9 mouse cellular contexts compared by ENCODE assay signal in the genomic region with DNA sequence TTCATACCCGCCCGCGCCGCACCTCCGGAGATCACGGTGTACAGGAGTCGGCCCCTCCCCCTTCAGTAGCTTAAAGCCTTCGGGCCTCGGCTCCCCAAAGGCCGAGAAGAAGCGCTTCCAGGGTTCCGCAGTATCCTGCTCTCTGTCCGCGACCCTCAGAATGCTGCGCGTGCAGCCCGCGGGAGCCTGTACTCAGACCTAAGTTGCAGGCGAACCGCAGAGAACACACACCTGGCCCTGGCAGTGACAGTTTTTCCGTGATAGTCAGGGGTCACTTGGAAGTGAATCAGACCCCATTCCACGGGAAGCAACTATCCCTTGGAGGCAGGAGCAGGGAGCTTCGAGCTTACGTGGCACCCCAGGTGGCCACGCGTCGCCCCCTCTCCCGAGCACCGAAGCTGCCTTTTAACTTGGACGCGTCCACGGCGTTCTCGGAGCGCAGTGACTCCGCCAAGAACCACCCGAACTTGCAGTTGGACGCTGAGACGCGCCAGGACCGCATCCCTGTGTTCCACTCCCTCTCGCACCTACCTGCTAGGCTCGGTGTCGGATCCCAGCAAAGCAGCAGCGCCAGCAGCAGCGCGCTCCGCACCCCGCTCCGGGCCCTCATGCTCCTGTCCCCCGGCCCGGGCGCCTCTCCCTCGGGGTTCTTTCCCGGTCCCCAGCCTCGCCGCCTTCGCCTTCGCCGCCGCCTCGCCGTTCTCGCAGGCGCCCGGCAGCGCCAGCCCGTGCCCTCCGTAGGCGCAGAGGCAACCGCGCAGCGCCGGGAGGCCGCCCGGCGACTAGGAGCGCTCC. TPM values are rescaled to one million over a fixed set of nuclear protein-coding genes. Genes with fewer than 3 reads are reported as not detected.
A peak's percentile ranks its signal among the peaks of the same experiment; 100 is the strongest.
DNase-seq lines count a peak whose midpoint lies in the region; ATAC-seq and TF ChIP-seq lines count a peak whose summit lies in the region.
"Had no signal": no experiment of that assay in that cellular context is flagged by ENCODE, and none has a peak within 500 bp of the region (broad histone marks: within the 10 kb centered on the region; RNA-seq: fewer than 3 reads in every experiment).

No protein-coding gene starts in this region.

- intact Hi-C loops in left cerebral cortex, postnatal 10 days (cut with DNase I): no loop called here
- intact Hi-C loops in gastrocnemius, postnatal 36 days (cut with DNase I): no loop called here

- DNase-seq in liver, adult 2 months (ENCODE audit: extremely low read depth, low read depth, low spot score): peak; percentile 26
- no peak for DNase-seq in liver
- DNase-seq in cerebellum, adult 18-20 months: peak; percentile 69 to 70
- DNase-seq in limb, embryonic 11.5 days (ENCODE audit: low spot score): peak; percentile 62
- DNase-seq in left cerebral cortex, postnatal 10 days (ENCODE audit: extremely low spot score in 1 of 2, low spot score in 2 of 2): no peak
- no peak for DNase-seq in gastrocnemius, postnatal 36 days

- peak overlapping the region; percentile 59 for H3K4me3 ChIP-seq in liver, adult 2 months (ENCODE audit: insufficient read depth, low read depth, low read length)
- H3K4me3 ChIP-seq in heart, embryonic 13.5 days: peak overlapping the region; percentile 75
- H3K4me3 ChIP-seq in limb, embryonic 11.5 days (ENCODE audit: low read depth, low read length): peak overlapping the region; percentile 86
- H3K4me3 ChIP-seq in small intestine, adult 2 months (ENCODE audit: low read depth, low read length): peak overlapping the region; percentile 74

- H3K27ac ChIP-seq in liver, adult 2 months (replicated peaks; ENCODE audit: insufficient read depth, low read depth, low read length): peak overlapping the region; percentile 28
- H3K27ac ChIP-seq in heart, embryonic 13.5 days (replicated peaks): peak overlapping the region; percentile 95
- peak overlapping the region; percentile 84 for H3K27ac ChIP-seq in limb, embryonic 11.5 days (replicated peaks; ENCODE audit: low read depth, low read length)
- H3K27ac ChIP-seq in small intestine, adult 2 months (ENCODE audit: insufficient read depth, low read depth, low read length): peak overlapping the region; percentile 79

- peak overlapping the region; percentile 75 for H3K4me2 ChIP-seq in heart, embryonic 13.5 days
- H3K4me2 ChIP-seq in limb, embryonic 11.5 days (ENCODE audit: low read depth, severe bottlenecking): peak overlapping the region; percentile 88

- peak; percentile 9; the same call in 1 of the 2 replicates for TF ChIP-seq CTCF in liver, adult 2 months (IDR thresholded peaks at IDR 0.05; ENCODE audit: low read depth, low read length)
- TF ChIP-seq CTCF in small intestine, adult 2 months (IDR thresholded peaks at IDR 0.05; ENCODE audit: extremely low read depth, insufficient read length, insufficient replicate concordance, low read depth, low read length): no peak

- no peaks in the 10 kb centered on the region for H3K36me3 ChIP-seq in liver, adult 2 months (ENCODE audit: control insufficient read depth, insufficient read depth, low read length)
- no peaks in the 10 kb centered on the region; the same call in 1 of the 2 replicates for H3K36me3 ChIP-seq in heart, embryonic 13.5 days
- H3K36me3 ChIP-seq in limb, embryonic 11.5 days (ENCODE audit: control insufficient read depth, insufficient read depth, low read length): no peaks in the 10 kb centered on the region
- no peaks in the 10 kb centered on the region for H3K36me3 ChIP-seq in small intestine, adult 2 months (ENCODE audit: control insufficient read depth, insufficient read depth, low read length)

- H3K9me3 ChIP-seq in heart, embryonic 13.5 days: no peaks in the 10 kb centered on the region
- H3K9me3 ChIP-seq in limb, embryonic 11.5 days (ENCODE audit: control insufficient read depth, low read length): no peaks in the 10 kb centered on the region

- H3K27me3 ChIP-seq in liver, adult 2 months (ENCODE audit: control insufficient read depth, insufficient read depth, low read length): peaks cover 17% of the 10 kb centered on the region; the same call in 1 of the 2 replicates
- no peaks in the 10 kb centered on the region; the same call in 1 of the 2 replicates for H3K27me3 ChIP-seq in heart, embryonic 13.5 days (replicated peaks)
- peaks cover 2% of the 10 kb centered on the region; the same call in 1 of the 2 replicates for H3K27me3 ChIP-seq in limb, embryonic 11.5 days (ENCODE audit: control insufficient read depth, insufficient read depth, low read length)
- H3K27me3 ChIP-seq in small intestine, adult 2 months (ENCODE audit: control insufficient read depth, insufficient read depth, low read length): 0 out of 2 replicates have a peak, but pooled peaks cover 17% of the 10 kb centered on the region

- H3K4me1 ChIP-seq in liver, adult 2 months (ENCODE audit: control insufficient read depth, insufficient read depth, low read length): peaks cover 15% of the 10 kb centered on the region
- H3K4me1 ChIP-seq in heart, embryonic 13.5 days: peaks cover 52% of the 10 kb centered on the region
- peaks cover 43% of the 10 kb centered on the region for H3K4me1 ChIP-seq in limb, embryonic 11.5 days (ENCODE audit: control insufficient read depth, insufficient read depth, low read length)
- H3K4me1 ChIP-seq in small intestine, adult 2 months (ENCODE audit: control insufficient read depth, insufficient read depth, insufficient read length, low read length): peaks cover 11% of the 10 kb centered on the region

- peak overlapping the region; percentile 81 for H3K9ac ChIP-seq in liver, adult 2 months (ENCODE audit: low read depth, low read length)
- peak overlapping the region; percentile 94 for H3K9ac ChIP-seq in heart, embryonic 13.5 days
- peak overlapping the region; percentile 87 for H3K9ac ChIP-seq in limb, embryonic 11.5 days (ENCODE audit: low read length)

- no peaks in the 10 kb centered on the region for H3K79me2 ChIP-seq in liver, adult 2 months (ENCODE audit: control insufficient read depth, insufficient read depth, low read length)

- TF ChIP-seq POLR2A in liver, adult 2 months (IDR thresholded peaks at IDR 0.05; ENCODE audit: extremely low read depth, insufficient read depth, low read length): no peak
- no peak for TF ChIP-seq POLR2A in small intestine, adult 2 months (IDR thresholded peaks at IDR 0.05; ENCODE audit: low read depth, low read length)

- ATAC-seq in heart, embryonic 13.5 days (ENCODE audit: extremely low read depth, insufficient number of reproducible peaks, low FRiP score, low TSS enrichment): no peak; the same call in 1 of the 2 replicates
- no peak for ATAC-seq in limb, embryonic 11.5 days (ENCODE audit: insufficient number of reproducible peaks, low FRiP score, low TSS enrichment, low read depth)

- 1% methylated on average over 78 of the region's 78 CpGs for WGBS in liver, adult 2 months
- under 1% methylated on average over 78 of the region's 78 CpGs for WGBS in heart, embryonic 13.5 days
- WGBS in limb, embryonic 11.5 days: under 1% methylated on average over 78 of the region's 78 CpGs
- under 1% methylated on average over 77 of the region's 78 CpGs for WGBS in small intestine, adult 2 months

RNA-seq across cellular contexts. Expression of a gene that starts 0.6 kb away (rescaled TPM):
- 0.83 and 1.3 TPM in 2 replicates for total RNA-seq in liver, adult 2 months (2014; rRNA removed)
- polyA plus RNA-seq in liver, adult 2 months (2012; rRNA removed): 1.0 and 1.1 TPM in 2 replicates
- 12.1 and 13.9 TPM in 2 replicates for polyA plus RNA-seq in heart, embryonic 13.5 days (2015; fragmentation: Nextera tagmentation; extraction: Ambion mirVana)
- polyA plus RNA-seq in limb, embryonic 11.5 days (2014; fragmentation: Nextera tagmentation; extraction: Ambion mirVana): 10.2 and 10.6 TPM in 2 replicates
- polyA plus RNA-seq in small intestine, adult 2 months (2012; rRNA removed): 24.6 and 71.6 TPM in 2 replicates
- 1 to 10 TPM; 7.6 to 8.3 TPM for total RNA-seq in left cerebral cortex, postnatal 10 days (2021)
- total RNA-seq in gastrocnemius, postnatal 36 days (2021): 1 to 10 TPM; 2.2 TPM
- total RNA-seq: common myeloid progenitor, adult 5-6 weeks had no signal

Comparison
In these comparisons a context has a peak if more than half of its experiments do, and no peak if none do; other contexts are left out.
1. DNase-seq: peak in liver, adult 2 months (single experiment), cerebellum, adult 18-20 months (2 of 2) and limb, embryonic 11.5 days (single experiment); none in liver (single experiment), left cerebral cortex, postnatal 10 days (0 of 2) and gastrocnemius, postnatal 36 days (0 of 2).
2. H3K27ac ChIP-seq: peak in every context shown above with its lines; median percentile 95 in heart, embryonic 13.5 days; 84 in limb, embryonic 11.5 days; 79 in small intestine, adult 2 months; 28 in liver, adult 2 months.
3. Peak in every context shown above with its lines, with median percentiles within 50 percentile points of each other: H3K4me3 ChIP-seq and H3K9ac ChIP-seq.